In genomic region chr3:88152056-88152455, GRCm38 (mm10) we compare ENCODE assay signal across 9 mouse cellular contexts. TPM values are rescaled to one million over a fixed set of nuclear protein-coding genes. Genes with fewer than 3 reads are reported as not detected.
DNase-seq lines count a peak whose midpoint lies in the region; ATAC-seq and TF ChIP-seq lines count a peak whose summit lies in the region.
"Had no signal": no experiment of that assay in that cellular context is flagged by ENCODE, and none has a peak within 500 bp of the region (broad histone marks: within the 10 kb centered on the region; RNA-seq: fewer than 3 reads in every experiment).

No protein-coding gene starts in this region.

- DNase-seq in spleen, adult 2 months (ENCODE audit: low read depth in 1 of 2, low spot score in 2 of 2) = no peak
- DNase-seq in spleen, postnatal 36 days (ENCODE audit: low spot score in 2 of 2) = no peak
- DNase-seq in left cerebral cortex, adult 2 months (ENCODE audit: extremely low spot score in 1 of 2, low spot score in 2 of 2) = peak; percentile 83 to 89
- DNase-seq in kidney, adult 9 months = no peak
- no peak for DNase-seq in stomach, postnatal 0 days (ENCODE audit: low spot score)
- DNase-seq in urinary bladder, adult 2 months (ENCODE audit: low spot score) = no peak

- peak overlapping the region; percentile 40 for H3K4me2 ChIP-seq in neural tube, embryonic 15.5 days
- H3K4me2 ChIP-seq in stomach, postnatal 0 days (replicated peaks; ENCODE audit: low read depth) = no peak overlapping the region

- TF ChIP-seq EP300 in stomach, postnatal 0 days (optimal IDR thresholded peaks at IDR 0.05) = no peak

- TF ChIP-seq CTCF in spleen, adult 2 months (IDR thresholded peaks at IDR 0.05; ENCODE audit: extremely low read depth, insufficient read depth, insufficient read length, insufficient replicate concordance) = no peak
- no peak for TF ChIP-seq CTCF in left cerebral cortex, adult 2 months (IDR thresholded peaks at IDR 0.05)
- no peak for TF ChIP-seq CTCF in stomach, postnatal 0 days (IDR thresholded peaks at IDR 0.05; ENCODE audit: low read depth)

- H3K9ac ChIP-seq in neural tube, embryonic 15.5 days (replicated peaks) = peak overlapping the region; percentile 20; the same call in 1 of the 2 replicates
- H3K9ac ChIP-seq in stomach, postnatal 0 days (ENCODE audit: low read length) = no peak overlapping the region

- 88% methylated on average over 3 of the region's 3 CpGs for WGBS in spleen, adult 2 months
- 16% methylated on average over 3 of the region's 3 CpGs for WGBS in neural tube, embryonic 15.5 days
- 82% methylated on average over 3 of the region's 3 CpGs for WGBS in stomach, postnatal 0 days

- no peak for TF ChIP-seq POLR2A in spleen, adult 2 months (IDR thresholded peaks at IDR 0.05; ENCODE audit: low read depth, low read length)

- H3K9me3 ChIP-seq in neural tube, embryonic 15.5 days (replicated peaks) = no peaks in the 10 kb centered on the region
- no peaks in the 10 kb centered on the region for H3K9me3 ChIP-seq in stomach, postnatal 0 days (ENCODE audit: control insufficient read depth, low read length)

- H3K36me3 ChIP-seq in spleen, adult 2 months (ENCODE audit: control insufficient read depth, insufficient read depth, low read length) = peaks cover 8% of the 10 kb centered on the region; the same call in 1 of the 2 replicates
- peaks cover 7% of the 10 kb centered on the region for H3K36me3 ChIP-seq in neural tube, embryonic 15.5 days
- H3K36me3 ChIP-seq in stomach, postnatal 0 days (ENCODE audit: control insufficient read depth, insufficient read depth, low read length) = peaks cover 10% of the 10 kb centered on the region

- H3K4me3 ChIP-seq in spleen, adult 2 months (ENCODE audit: extremely low read depth, insufficient read depth, insufficient read length) = no peak overlapping the region
- 0 out of 2 replicates have a peak overlapping the region, but pooled peaks have one; percentile 11 for H3K4me3 ChIP-seq in left cerebral cortex, adult 2 months
- no peak overlapping the region for H3K4me3 ChIP-seq in neural tube, embryonic 15.5 days (replicated peaks)
- H3K4me3 ChIP-seq in stomach, postnatal 0 days (ENCODE audit: low read depth, low read length) = no peak overlapping the region

- intact Hi-C loops in left cerebral cortex, adult 2 months (cut with DNase I) = no loop called here

- H3K27ac ChIP-seq in spleen, adult 2 months (ENCODE audit: insufficient read depth, low read length) = peak overlapping the region; percentile 40; the same call in 1 of the 2 replicates
- H3K27ac ChIP-seq in left cerebral cortex, adult 2 months = peak overlapping the region; percentile 93
- H3K27ac ChIP-seq in neural tube, embryonic 15.5 days (replicated peaks) = peak overlapping the region; percentile 80
- H3K27ac ChIP-seq in stomach, postnatal 0 days (replicated peaks) = no peak overlapping the region

- no peaks in the 10 kb centered on the region for H3K27me3 ChIP-seq in spleen, adult 2 months (ENCODE audit: control insufficient read depth, insufficient read depth, low read length)
- no peaks in the 10 kb centered on the region for H3K27me3 ChIP-seq in neural tube, embryonic 15.5 days (replicated peaks)
- H3K27me3 ChIP-seq in stomach, postnatal 0 days (ENCODE audit: control insufficient read depth, insufficient read depth, low read length) = no peaks in the 10 kb centered on the region
- H3K27me3 ChIP-seq: Patski had no signal

- ATAC-seq in frontal cortex, adult (ENCODE audit: low TSS enrichment) = peak; percentile 67
- ATAC-seq in neural tube, embryonic 15.5 days (ENCODE audit: low FRiP score) = peak; percentile 88
- no peak for ATAC-seq in stomach, postnatal 0 days (ENCODE audit: low FRiP score, low TSS enrichment)
- ATAC-seq: Patski had no signal

- H3K4me1 ChIP-seq in spleen, adult 2 months (ENCODE audit: control insufficient read depth, insufficient read depth, insufficient read length) = peaks cover 54% of the 10 kb centered on the region
- peaks cover 64% of the 10 kb centered on the region for H3K4me1 ChIP-seq in neural tube, embryonic 15.5 days
- H3K4me1 ChIP-seq in stomach, postnatal 0 days (replicated peaks; ENCODE audit: control insufficient read depth, insufficient read depth) = peaks cover 30% of the 10 kb centered on the region

RNA-seq across cellular contexts. Expression of gene Mef2d, which starts 9.9 kb away (rescaled TPM):
- polyA plus RNA-seq in spleen, adult 2 months (2012; rRNA removed) = 119 and 142 TPM in 2 replicates
- 100 to 1,000 TPM; 223 to 225 TPM for total RNA-seq in left cerebral cortex, adult 2 months (2021)
- polyA plus RNA-seq in neural tube, embryonic 15.5 days (2015; fragmentation: Nextera tagmentation; extraction: Ambion mirVana) = 14.3 and 20.3 TPM in 2 replicates
- polyA plus RNA-seq in stomach, postnatal 0 days (2015; fragmentation: Nextera tagmentation; extraction: Ambion mirVana) = 10.6 and 13.0 TPM in 2 replicates
- polyA plus RNA-seq in urinary bladder, adult 2 months (2012; rRNA removed) = 34.6 and 51.0 TPM in 2 replicates

Comparison
In these comparisons a context has a peak if more than half of its experiments do, and no peak if none do; other contexts are left out.
1. DNase-seq: peak in left cerebral cortex, adult 2 months (2 of 2); none in spleen, adult 2 months (0 of 2), spleen, postnatal 36 days (0 of 2), kidney, adult 9 months (single experiment), stomach, postnatal 0 days (single experiment) and urinary bladder, adult 2 months (single experiment).